Mouse (Mus musculus) forebrain, embryonic 14.5 days (tissue): ENCODE data around the gene Vmn1r118. TPM values are rescaled to one million over a fixed set of nuclear protein-coding genes. Genes with fewer than 3 reads are reported as not detected.
"Not testable (repeated sequence)": the region's sequence is repeated elsewhere in the genome, so short reads cannot be mapped to it uniquely, and the experiment has no call there.

Source experiments
- ATAC-seq: fragments of 200-750 bp; cut with Nextera tagmentation; 2 replicates; pipeline ENCODE4 v1.8.0; 2017; ENCODE audit warnings: mild to moderate bottlenecking, moderate library complexity
- DNase-seq: peaks from one replicate; pipeline ENCODE4 v3.0.0-alpha.2; 2015; ENCODE audit warnings: low spot score
- H3K27ac ChIP-seq: fragments of 300-500 bp; sonication (generic); 2 replicates; pipeline ENCODE4 v1.5.1; 2014; ENCODE audit warnings: low read depth, mild to moderate bottlenecking, control low read depth, low read length, moderate library complexity
- H3K27me3 ChIP-seq: fragments of 300-500 bp; sonication (generic); replicated peaks from 2 replicates; pipeline ENCODE4 v1.6.1; 2014; ENCODE audit warnings: low read length, control low read depth, mixed read lengths; ENCODE audit not compliant: control insufficient read depth, insufficient read depth
- H3K36me3 ChIP-seq: fragments of 300-500 bp; sonication (generic); 2 replicates; pipeline ENCODE4 v1.6.1; 2014; ENCODE audit warnings: low read length, control low read depth; ENCODE audit not compliant: control insufficient read depth, insufficient read depth
- H3K4me1 ChIP-seq: fragments of 300-500 bp; sonication (generic); 2 replicates; pipeline ENCODE4 v1.6.1; 2014; ENCODE audit warnings: antibody characterized with exemption, low read length, control low read depth; ENCODE audit not compliant: control insufficient read depth, insufficient read depth
- H3K4me2 ChIP-seq: fragments of 300-500 bp; sonication (generic); 2 replicates; pipeline ENCODE4 v1.6.1; 2014; ENCODE audit warnings: mild to moderate bottlenecking, control low read depth, low read length
- H3K4me3 ChIP-seq: fragments of 300-500 bp; sonication (generic); 2 replicates; pipeline ENCODE4 v1.5.1; 2014; ENCODE audit warnings: low read depth, low read length, control low read depth
- H3K9ac ChIP-seq: fragments of 300-500 bp; sonication (generic); 2 replicates; pipeline ENCODE4 v1.6.1; 2014; ENCODE audit warnings: mild to moderate bottlenecking, low read length, control low read depth, moderate library complexity
- H3K9me3 ChIP-seq: fragments of 300-500 bp; sonication (generic); replicated peaks from 2 replicates; pipeline ENCODE4 v1.6.1; 2016; ENCODE audit warnings: low read length, control low read depth, mixed read lengths; ENCODE audit not compliant: control insufficient read depth
- WGBS: fragments of 180-500 bp; shearing (Covaris S2); extraction: QIAGEN DNeasy Blood & Tissue Kit; methylation state at CpG from one replicate; pipeline ENCODE4 v1.1.7; 2014; 5-methylcytosine and 5-hydroxymethylcytosine counted together
- polyA plus RNA-seq: library from polyadenylated mRNA; unstranded; fragments of >200 nt; fragmentation: Nextera tagmentation; extraction: Ambion mirVana; gene quantifications from 2 replicates; pipeline ENCODE4 v1.2.1, GENCODE M21; 2014

Vmn1r118 gene
- not detected in 2 replicates for polyA plus RNA-seq

GRCm38 (mm10) chr7:20912247-20912646 lies at the start of gene Vmn1r118:
Gene Vmn1r118 (minus strand): TSS chr7:20912347.
- not testable (repeated sequence) for H3K36me3 ChIP-seq, H3K4me1 ChIP-seq, H3K4me2 ChIP-seq, H3K4me3 ChIP-seq, H3K27me3 ChIP-seq, H3K27ac ChIP-seq, H3K9me3 ChIP-seq, DNase-seq, ATAC-seq, H3K9ac ChIP-seq
- no CpG with 5 or more reads among the region's 2 CpGs for WGBS

GRCm38 (mm10) chr7:20884021-20884420 lies 28.1 kb downstream of the Vmn1r118 start, which contains the start of gene Vmn1r117:
Gene Vmn1r117 (minus strand): TSS chr7:20884121.
- WGBS, result no CpG with 5 or more reads among the region's 2 CpGs

GRCm38 (mm10) chr7:20871956-20872355 lies 40.2 kb downstream of the Vmn1r118 start, which contains the start of gene Vmn1r116:
Gene Vmn1r116 (plus strand): TSS chr7:20872256.
- not testable (repeated sequence) for H3K36me3 ChIP-seq, DNase-seq, H3K4me1 ChIP-seq, H3K9me3 ChIP-seq, H3K27me3 ChIP-seq, H3K4me3 ChIP-seq, H3K4me2 ChIP-seq, H3K27ac ChIP-seq, ATAC-seq, H3K9ac ChIP-seq
- WGBS, result 67% methylated on average over 3 of the region's 3 CpGs

More at GRCm38 (mm10) chr7:20884021-20884420, 28.1 kb downstream of the Vmn1r118 start, which contains the start of gene Vmn1r117:
- H3K4me1 ChIP-seq, DNase-seq, H3K36me3 ChIP-seq, H3K9me3 ChIP-seq, H3K27me3 ChIP-seq, H3K4me3 ChIP-seq, H3K27ac ChIP-seq, H3K4me2 ChIP-seq, ATAC-seq, H3K9ac ChIP-seq: not testable (repeated sequence)

Other genes starting within 250 kb of the Vmn1r118 start
- not detected in 2 replicates for gene Vmn1r107, start 243.4 kb downstream of the Vmn1r118 start, polyA plus RNA-seq
- gene Vmn1r111, start 209.1 kb downstream of the Vmn1r118 start, polyA plus RNA-seq, result not detected in 2 replicates
- not detected in 2 replicates for gene Gm10668, start 181.7 kb downstream of the Vmn1r118 start, polyA plus RNA-seq
- gene Vmn1r112, start 141.2 kb downstream of the Vmn1r118 start, polyA plus RNA-seq, result not detected in 2 replicates
- gene Vmn1r113, start 125.1 kb downstream of the Vmn1r118 start, polyA plus RNA-seq, result not detected in 2 replicates
- not detected in 2 replicates for gene Vmn1r114, start 100.2 kb downstream of the Vmn1r118 start, polyA plus RNA-seq
- gene Vmn1r115, start 67.4 kb downstream of the Vmn1r118 start, polyA plus RNA-seq, result not detected in 2 replicates
- gene Vmn1r116, start 40.1 kb downstream of the Vmn1r118 start, polyA plus RNA-seq, result not detected in 2 replicates
- not detected in 2 replicates for gene Vmn1r117, start 28.2 kb downstream of the Vmn1r118 start, polyA plus RNA-seq
- not detected in 2 replicates for gene Vmn1r119, start 100.1 kb upstream of the Vmn1r118 start, polyA plus RNA-seq
- gene Vmn1r120, start 141.4 kb upstream of the Vmn1r118 start, polyA plus RNA-seq, result not detected in 2 replicates
- gene Vmn1r121, start 186.2 kb upstream of the Vmn1r118 start, polyA plus RNA-seq, result not detected in 2 replicates
- not detected in 2 replicates for gene Vmn1r122, start 221.8 kb upstream of the Vmn1r118 start, polyA plus RNA-seq
- gene Vmn1r123, start 249.8 kb upstream of the Vmn1r118 start, polyA plus RNA-seq, result not detected in 2 replicates